Mouse (Mus musculus): ENCODE results near the gene Ddx47. TPM values are rescaled to one million over a fixed set of nuclear protein-coding genes. Genes with fewer than 3 reads are reported as not detected.

Ddx47 gene
- polyA plus RNA-seq, 1 experiment from 2014 or later: 74.2 TPM

- no peak for ATAC-seq
- H3K4me3 ChIP-seq (ENCODE audit: low read length): no peak overlapping the region
- no peaks in the 10 kb centered on the region for H3K27me3 ChIP-seq (replicated peaks; ENCODE audit: control insufficient read depth, insufficient read depth, low read length)
- no peak overlapping the region for H3K9ac ChIP-seq (ENCODE audit: low read depth, low read length)
- H3K4me1 ChIP-seq (ENCODE audit: control insufficient read depth, insufficient read depth, low read depth, low read length): no peaks in the 10 kb centered on the region
- H3K9me3 ChIP-seq (ENCODE audit: control insufficient read depth, low read length): no peaks in the 10 kb centered on the region
- no peak overlapping the region for H3K27ac ChIP-seq (ENCODE audit: low read depth, low read length)
- peaks cover 36% of the 10 kb centered on the region for H3K36me3 ChIP-seq (ENCODE audit: control insufficient read depth, insufficient read depth, low read length)
- 93% methylated on average over 1 of the region's 1 CpGs for WGBS
- H3K4me2 ChIP-seq (ENCODE audit: low read length): no peak overlapping the region
Measured at GRCm38 (mm10) chr6:135024781-135025420, 13.5 kb downstream of the Ddx47 start.

- Histone ChIP-seq H3K36me3 (ENCODE audit: control insufficient read depth, insufficient read depth, low read length) (peaks cover 27% of the 10 kb centered on the region), H3K27me3 (replicated peaks; ENCODE audit: control insufficient read depth, insufficient read depth, low read length) (no peaks in the 10 kb centered on the region), H3K4me3 (ENCODE audit: low read length) (no peak overlapping the region), H3K4me1 (ENCODE audit: control insufficient read depth, insufficient read depth, low read depth, low read length) (no peaks in the 10 kb centered on the region), H3K27ac (ENCODE audit: low read depth, low read length) (no peak overlapping the region), H3K9me3 (ENCODE audit: control insufficient read depth, low read length) (no peaks in the 10 kb centered on the region), H3K9ac (ENCODE audit: low read depth, low read length) (no peak overlapping the region), H3K4me2 (ENCODE audit: low read length) (no peak overlapping the region)
- WGBS: 24% methylated on average over 3 of the region's 3 CpGs
- peak; percentile 63; the same call in 1 of the 2 replicates for ATAC-seq
Measured at GRCm38 (mm10) chr6:135026232-135026631, 14.8 kb downstream of the Ddx47 start.

GRCm38 (mm10) chr6:135026755-135027154 lies 15.3 kb downstream of the Ddx47 start:
- no peak overlapping the region for H3K9ac ChIP-seq (ENCODE audit: low read depth, low read length)
- no peaks in the 10 kb centered on the region for H3K27me3 ChIP-seq (replicated peaks; ENCODE audit: control insufficient read depth, insufficient read depth, low read length)
- no peak overlapping the region for H3K4me2 ChIP-seq (ENCODE audit: low read length)
- H3K4me1 ChIP-seq (ENCODE audit: control insufficient read depth, insufficient read depth, low read depth, low read length): no peaks in the 10 kb centered on the region
- WGBS: 82% methylated on average over 2 of the region's 2 CpGs
- peaks cover 22% of the 10 kb centered on the region for H3K36me3 ChIP-seq (ENCODE audit: control insufficient read depth, insufficient read depth, low read length)
- H3K27ac ChIP-seq (ENCODE audit: low read depth, low read length): no peak overlapping the region
- H3K9me3 ChIP-seq (ENCODE audit: control insufficient read depth, low read length): no peaks in the 10 kb centered on the region
- H3K4me3 ChIP-seq (ENCODE audit: low read length): no peak overlapping the region
- peak; percentile 45; the same call in 1 of the 2 replicates for ATAC-seq

GRCm38 (mm10) chr6:135029246-135029645 lies 17.8 kb downstream of the Ddx47 start:
- 76% methylated on average over 4 of the region's 4 CpGs for WGBS
- no peaks in the 10 kb centered on the region for H3K9me3 ChIP-seq (ENCODE audit: control insufficient read depth, low read length)
- H3K9ac ChIP-seq (ENCODE audit: low read depth, low read length): no peak overlapping the region
- H3K4me2 ChIP-seq (ENCODE audit: low read length): no peak overlapping the region
- no peak overlapping the region for H3K27ac ChIP-seq (ENCODE audit: low read depth, low read length)
- no peak overlapping the region for H3K4me3 ChIP-seq (ENCODE audit: low read length)
- H3K4me1 ChIP-seq (ENCODE audit: control insufficient read depth, insufficient read depth, low read depth, low read length): no peaks in the 10 kb centered on the region
- no peak for ATAC-seq
- no peaks in the 10 kb centered on the region for H3K27me3 ChIP-seq (replicated peaks; ENCODE audit: control insufficient read depth, insufficient read depth, low read length)
- H3K36me3 ChIP-seq (ENCODE audit: control insufficient read depth, insufficient read depth, low read length): peaks cover 2% of the 10 kb centered on the region; the same call in 1 of the 2 replicates

GRCm38 (mm10) chr6:135038674-135039073 lies 27.3 kb downstream of the Ddx47 start:
- 51% methylated on average over 3 of the region's 3 CpGs for WGBS
- H3K27ac ChIP-seq (ENCODE audit: low read depth, low read length): no peak overlapping the region
- no peaks in the 10 kb centered on the region for H3K27me3 ChIP-seq (replicated peaks; ENCODE audit: control insufficient read depth, insufficient read depth, low read length)
- no peak overlapping the region for H3K4me3 ChIP-seq (ENCODE audit: low read length)
- H3K4me2 ChIP-seq (ENCODE audit: low read length): no peak overlapping the region
- H3K9ac ChIP-seq (ENCODE audit: low read depth, low read length): no peak overlapping the region
- no peaks in the 10 kb centered on the region for H3K9me3 ChIP-seq (ENCODE audit: control insufficient read depth, low read length)
- peaks cover 8% of the 10 kb centered on the region for H3K4me1 ChIP-seq (ENCODE audit: control insufficient read depth, insufficient read depth, low read depth, low read length)
- no peak for ATAC-seq
- no peaks in the 10 kb centered on the region for H3K36me3 ChIP-seq (ENCODE audit: control insufficient read depth, insufficient read depth, low read length)

- Histone ChIP-seq H3K27ac (ENCODE audit: low read depth, low read length) (no peak overlapping the region), H3K9ac (ENCODE audit: low read depth, low read length) (peak overlapping the region; percentile 39), H3K4me1 (ENCODE audit: control insufficient read depth, insufficient read depth, low read depth, low read length) (peaks cover 8% of the 10 kb centered on the region), H3K4me2 (ENCODE audit: low read length) (peak overlapping the region; percentile 53), H3K27me3 (replicated peaks; ENCODE audit: control insufficient read depth, insufficient read depth, low read length) (no peaks in the 10 kb centered on the region), H3K9me3 (ENCODE audit: control insufficient read depth, low read length) (no peaks in the 10 kb centered on the region), H3K36me3 (ENCODE audit: control insufficient read depth, insufficient read depth, low read length) (no peaks in the 10 kb centered on the region), H3K4me3 (ENCODE audit: low read length) (peak overlapping the region; percentile 17)
- 0 out of 2 replicates have a peak, but pooled peaks have one; percentile 37 for ATAC-seq
- 4% methylated on average over 21 of the region's 21 CpGs for WGBS
Measured at GRCm38 (mm10) chr6:135040275-135040871, 29.0 kb downstream of the Ddx47 start.

- H3K9me3 ChIP-seq (ENCODE audit: control insufficient read depth, low read length): no peaks in the 10 kb centered on the region
- no peaks in the 10 kb centered on the region for H3K27me3 ChIP-seq (replicated peaks; ENCODE audit: control insufficient read depth, insufficient read depth, low read length)
- no peak for ATAC-seq
- H3K4me2 ChIP-seq (ENCODE audit: low read length): no peak overlapping the region
- H3K9ac ChIP-seq (ENCODE audit: low read depth, low read length): no peak overlapping the region
- WGBS: 38% methylated on average over 3 of the region's 3 CpGs
- H3K4me1 ChIP-seq (ENCODE audit: control insufficient read depth, insufficient read depth, low read depth, low read length): peaks cover 8% of the 10 kb centered on the region
- H3K36me3 ChIP-seq (ENCODE audit: control insufficient read depth, insufficient read depth, low read length): no peaks in the 10 kb centered on the region
- no peak overlapping the region for H3K4me3 ChIP-seq (ENCODE audit: low read length)
- no peak overlapping the region for H3K27ac ChIP-seq (ENCODE audit: low read depth, low read length)
Measured at GRCm38 (mm10) chr6:135041930-135042329, 30.5 kb downstream of the Ddx47 start.

- Histone ChIP-seq H3K27ac (ENCODE audit: low read depth, low read length) (no peak overlapping the region), H3K9me3 (ENCODE audit: control insufficient read depth, low read length) (no peaks in the 10 kb centered on the region), H3K4me3 (ENCODE audit: low read length) (no peak overlapping the region), H3K4me1 (ENCODE audit: control insufficient read depth, insufficient read depth, low read depth, low read length) (no peaks in the 10 kb centered on the region), H3K9ac (ENCODE audit: low read depth, low read length) (no peak overlapping the region), H3K36me3 (ENCODE audit: control insufficient read depth, insufficient read depth, low read length) (no peaks in the 10 kb centered on the region), H3K4me2 (ENCODE audit: low read length) (no peak overlapping the region), H3K27me3 (replicated peaks; ENCODE audit: control insufficient read depth, insufficient read depth, low read length) (no peaks in the 10 kb centered on the region)
- 74% methylated on average over 9 of the region's 9 CpGs for WGBS
- ATAC-seq: no peak
Measured at GRCm38 (mm10) chr6:135047276-135047675, 35.9 kb downstream of the Ddx47 start.

- no peak overlapping the region for H3K4me2 ChIP-seq (ENCODE audit: low read length)
- no peaks in the 10 kb centered on the region for H3K9me3 ChIP-seq (ENCODE audit: control insufficient read depth, low read length)
- H3K9ac ChIP-seq (ENCODE audit: low read depth, low read length): no peak overlapping the region
- no peaks in the 10 kb centered on the region for H3K27me3 ChIP-seq (replicated peaks; ENCODE audit: control insufficient read depth, insufficient read depth, low read length)
- 91% methylated on average over 6 of the region's 6 CpGs for WGBS
- H3K4me1 ChIP-seq (ENCODE audit: control insufficient read depth, insufficient read depth, low read depth, low read length): no peaks in the 10 kb centered on the region
- ATAC-seq: no peak
- no peak overlapping the region for H3K4me3 ChIP-seq (ENCODE audit: low read length)
- H3K27ac ChIP-seq (ENCODE audit: low read depth, low read length): no peak overlapping the region
- H3K36me3 ChIP-seq (ENCODE audit: control insufficient read depth, insufficient read depth, low read length): no peaks in the 10 kb centered on the region
Measured at GRCm38 (mm10) chr6:135048509-135048908, 37.1 kb downstream of the Ddx47 start.

Measured in hindbrain, embryonic 16.5 days (tissue).